Mouse (Mus musculus) lung, postnatal 25 days (tissue): ENCODE measurements around the gene Arl9.
A peak's percentile ranks its signal among the peaks of the same experiment; 100 is the strongest.
"Not testable (repeated sequence)": the region's sequence is repeated elsewhere in the genome, so short reads cannot be mapped to it uniquely, and the experiment has no call there.

Source experiments
- DNase-seq: peaks from one replicate; pipeline ENCODE4 v3.0.0; 2022; ENCODE audit warnings: low spot score

Arl9 gene

GRCm38 (mm10) chr5:77004051-77004821, at the start of gene Arl9:
Arl9 (plus strand) TSS chr5:77004055.
- no peak for DNase-seq

- DNase-seq = no peak
Measured at GRCm38 (mm10) chr5:76954271-76954900, 49.5 kb upstream of the Arl9 start.

GRCm38 (mm10) chr5:76955474-76955873, 48.4 kb upstream of the Arl9 start:
- peak; percentile 54 for DNase-seq

- DNase-seq = no peak
Measured at GRCm38 (mm10) chr5:76957954-76958353, 45.9 kb upstream of the Arl9 start.

- no peak for DNase-seq
Measured at GRCm38 (mm10) chr5:76959587-76959986, 44.3 kb upstream of the Arl9 start.

- no peak for DNase-seq
Measured at GRCm38 (mm10) chr5:76962545-76962944, 41.3 kb upstream of the Arl9 start.

GRCm38 (mm10) chr5:76964651-76965050, 39.2 kb upstream of the Arl9 start:
- no peak for DNase-seq

- no peak for DNase-seq
Measured at GRCm38 (mm10) chr5:76969250-76969649, 34.6 kb upstream of the Arl9 start.

- not testable (repeated sequence) for DNase-seq
Measured at GRCm38 (mm10) chr5:76971115-76971514, 32.7 kb upstream of the Arl9 start.

- DNase-seq = no peak
Measured at GRCm38 (mm10) chr5:76973488-76973887, 30.4 kb upstream of the Arl9 start.

- DNase-seq = no peak
Measured at GRCm38 (mm10) chr5:76974207-76974553, 29.7 kb upstream of the Arl9 start.

GRCm38 (mm10) chr5:76974554-76975285, 29.1 kb upstream of the Arl9 start, which contains the start of gene Srp72:
Srp72 (plus strand) TSS chr5:76974683.
- peak; percentile 79 for DNase-seq

GRCm38 (mm10) chr5:76975736-76976135, 28.1 kb upstream of the Arl9 start:
- no peak for DNase-seq

GRCm38 (mm10) chr5:76984015-76984414, 19.8 kb upstream of the Arl9 start:
- DNase-seq = no peak

- no peak for DNase-seq
Measured at GRCm38 (mm10) chr5:76990789-76991188, 13.1 kb upstream of the Arl9 start.

- DNase-seq = no peak
Measured at GRCm38 (mm10) chr5:76993174-76993814, 10.6 kb upstream of the Arl9 start.

GRCm38 (mm10) chr5:76998416-76998815, 5.4 kb upstream of the Arl9 start:
- no peak for DNase-seq

- no peak for DNase-seq
Measured at GRCm38 (mm10) chr5:77001192-77001591, 2.7 kb upstream of the Arl9 start.

GRCm38 (mm10) chr5:77010352-77010751, 6.5 kb downstream of the Arl9 start:
- DNase-seq = no peak

GRCm38 (mm10) chr5:77011082-77011481, 7.2 kb downstream of the Arl9 start:
- DNase-seq = no peak

- DNase-seq = no peak
Measured at GRCm38 (mm10) chr5:77013171-77013570, 9.3 kb downstream of the Arl9 start.
